Mouse (Mus musculus) heart, adult 11 months (tissue): ENCODE data around the gene Gdpgp1.

Source experiments
- DNase-seq: peaks from one replicate; pipeline ENCODE4 v3.0.0; 2022

The Gdpgp1 gene

DNA sequence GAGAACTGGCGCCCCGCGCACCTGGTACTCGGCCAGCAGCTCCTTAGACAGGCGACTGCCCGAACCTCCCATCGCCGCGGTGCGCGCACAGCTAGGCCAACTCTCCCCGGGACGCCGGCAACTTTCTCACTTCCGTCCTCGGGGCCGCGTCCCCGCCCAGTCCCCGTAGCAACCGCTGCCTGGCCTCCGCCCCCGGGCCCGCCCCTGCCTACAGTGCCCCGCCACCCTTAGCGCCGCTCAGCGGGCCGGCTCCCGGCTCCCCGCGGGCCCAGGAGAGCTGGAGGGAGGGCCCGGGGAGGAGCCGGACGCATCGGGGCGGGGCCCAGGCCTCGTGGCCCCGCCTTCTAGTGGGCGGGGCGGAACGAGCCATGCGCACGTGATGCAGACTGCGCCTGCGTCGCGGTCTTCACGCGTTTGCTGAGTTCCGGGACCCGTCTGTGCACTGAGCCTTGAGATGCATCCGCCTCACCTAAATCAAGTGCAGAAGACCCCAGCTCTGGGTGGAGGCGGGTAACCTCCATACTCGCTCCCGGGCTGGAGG is at the start of gene Gdpgp1, which contains the start of gene Cib1:
Gene Gdpgp1 (plus strand): TSS at position 377 of the 541 bp plus-strand sequence.
Gene Cib1 (minus strand): TSS at position 325 of the 541 bp plus-strand sequence.
- DNase-seq: peak; percentile 100

DNA sequence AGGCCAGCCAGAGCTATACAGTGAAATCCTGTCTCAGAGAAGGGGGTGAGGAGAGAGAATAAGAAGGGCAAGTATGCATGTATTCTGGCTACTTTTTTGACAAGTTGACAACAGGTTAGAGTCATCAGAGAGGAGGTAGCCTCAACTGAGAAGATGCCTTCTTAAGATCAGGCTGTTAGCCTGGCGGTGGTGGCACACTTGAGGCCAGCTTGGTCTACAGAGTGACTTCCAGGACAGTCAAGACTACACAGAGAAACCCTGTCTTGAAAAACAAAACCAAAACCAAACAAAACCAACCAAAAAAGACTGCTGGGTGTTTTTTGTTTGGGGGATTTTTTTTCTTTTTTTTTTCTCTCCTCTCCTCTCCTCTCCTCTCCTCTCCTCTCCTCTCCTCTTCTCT is 49.2 kb upstream of the Gdpgp1 start:
- peak; percentile 79 for DNase-seq

DNA sequence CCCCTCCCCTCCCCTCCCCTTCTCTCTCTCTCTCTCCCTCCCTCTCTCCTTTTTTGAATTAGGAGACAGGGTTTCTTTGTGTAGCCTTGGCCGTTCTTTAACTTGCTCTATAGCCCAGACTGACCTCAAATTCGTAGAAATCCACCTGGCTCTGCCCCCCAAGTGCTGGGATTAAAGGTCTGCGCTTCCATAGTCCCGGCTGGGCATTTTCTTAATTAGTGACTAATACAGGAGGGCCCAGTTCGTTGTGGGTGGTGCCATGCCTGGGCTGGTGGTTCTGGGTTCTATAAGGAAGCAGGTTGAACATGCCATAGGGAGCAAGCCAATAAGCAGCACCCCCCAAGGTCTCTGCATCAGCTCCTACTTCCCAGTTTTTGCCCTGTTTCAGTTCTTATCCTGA is 48.7 kb upstream of the Gdpgp1 start:
- DNase-seq: peak; percentile 85

DNA sequence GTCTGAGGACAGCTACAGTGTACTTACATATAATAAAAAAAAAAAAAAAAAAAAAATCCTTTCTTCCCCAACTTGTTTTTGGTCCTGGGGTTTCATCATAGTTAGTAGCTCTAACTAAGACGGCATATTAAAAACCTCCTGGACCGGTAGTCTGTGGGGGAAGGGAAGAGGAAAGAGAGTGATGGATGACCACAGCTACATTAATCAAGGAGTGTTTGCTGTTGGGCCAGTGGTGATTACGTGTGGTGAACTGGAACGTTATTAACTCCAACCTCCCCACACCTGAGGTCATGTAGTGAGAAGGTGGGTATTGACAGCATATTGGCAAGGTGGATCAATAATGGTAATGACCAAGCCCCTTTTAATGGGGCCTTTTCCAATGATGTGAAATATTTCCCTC is 48.1 kb upstream of the Gdpgp1 start:
- DNase-seq: peak; percentile 72

DNA sequence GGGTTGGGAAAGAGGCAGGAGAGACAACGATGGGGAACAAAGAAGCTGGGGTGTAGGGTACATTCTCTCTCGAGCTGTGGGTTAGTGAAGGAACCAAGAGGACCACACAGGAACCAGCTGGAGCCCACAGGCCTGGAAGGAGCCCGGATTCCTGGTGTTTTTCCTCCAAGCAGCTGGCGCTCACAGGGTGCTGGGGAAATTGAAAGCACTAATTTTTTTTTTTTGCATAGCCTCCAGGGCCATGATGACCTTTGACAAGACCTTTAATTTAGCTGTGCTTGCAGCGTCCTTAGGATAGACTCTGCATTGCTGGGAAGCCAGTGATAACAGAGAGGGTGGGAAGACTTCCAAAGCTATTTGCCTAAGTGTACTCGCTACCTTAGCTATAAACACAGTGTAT is 47.7 kb upstream of the Gdpgp1 start:
- DNase-seq: peak; percentile 89

DNA sequence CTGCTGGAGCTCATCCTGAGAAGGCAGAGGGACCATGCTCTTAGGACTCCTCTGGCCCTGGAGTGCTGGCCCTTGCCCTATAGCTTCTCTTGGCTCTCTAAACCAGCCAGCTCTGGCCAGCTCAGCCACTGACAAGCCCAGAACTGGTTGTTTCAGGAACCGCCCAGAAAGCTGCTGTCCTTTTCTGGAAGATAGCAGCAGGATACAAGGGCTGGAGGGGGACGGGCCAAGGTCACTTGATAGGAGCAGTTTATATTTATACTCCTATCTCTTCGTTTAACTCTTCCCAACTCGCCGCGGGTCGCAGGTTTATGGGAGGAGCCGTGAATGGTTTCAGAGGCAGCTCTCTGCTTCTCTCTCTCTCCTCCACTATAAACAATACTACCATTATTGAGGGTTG is 46.6 kb upstream of the Gdpgp1 start:
- DNase-seq: peak; percentile 99

DNA sequence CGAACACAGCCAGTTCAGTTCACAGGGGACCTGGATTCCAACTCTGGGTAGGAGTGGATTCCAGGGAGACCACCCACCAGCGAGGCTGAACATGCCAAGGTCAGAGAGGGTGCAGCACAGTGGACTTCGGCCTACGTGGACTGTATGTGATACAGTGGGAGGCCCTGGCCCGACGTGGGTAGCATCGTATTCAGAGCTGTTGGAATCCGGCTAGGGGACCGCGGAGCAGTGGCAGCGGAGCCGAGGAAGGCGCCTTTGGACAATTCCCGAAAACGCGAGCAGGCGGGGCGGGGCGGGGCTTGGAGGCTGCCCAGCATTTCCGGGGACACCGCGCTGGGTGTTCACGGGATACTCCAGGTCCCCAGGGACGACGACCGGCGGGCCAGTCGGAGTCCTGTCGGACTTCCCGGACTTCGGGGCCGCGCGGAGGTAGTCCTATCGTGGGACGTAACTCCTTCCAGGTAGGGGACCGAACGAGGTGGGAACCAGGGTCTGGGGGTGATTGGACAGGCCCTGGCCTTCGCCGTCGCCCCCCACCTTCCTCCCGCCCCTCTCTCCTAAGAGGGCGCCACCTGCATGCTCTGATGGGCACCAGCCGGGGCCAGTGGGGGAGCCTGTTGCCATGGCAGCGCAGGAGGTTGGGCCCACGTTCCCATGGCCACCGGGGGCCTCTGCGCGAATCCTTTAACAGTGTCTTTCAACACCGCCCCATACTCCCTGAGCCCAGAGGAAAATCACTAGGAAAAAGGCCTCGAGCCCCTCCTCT is 46.0 kb upstream of the Gdpgp1 start, which contains the start of gene Sema4b:
Gene Sema4b (plus strand): TSS at position 311 of the 766 bp plus-strand sequence.
- DNase-seq: peak; percentile 99

DNA sequence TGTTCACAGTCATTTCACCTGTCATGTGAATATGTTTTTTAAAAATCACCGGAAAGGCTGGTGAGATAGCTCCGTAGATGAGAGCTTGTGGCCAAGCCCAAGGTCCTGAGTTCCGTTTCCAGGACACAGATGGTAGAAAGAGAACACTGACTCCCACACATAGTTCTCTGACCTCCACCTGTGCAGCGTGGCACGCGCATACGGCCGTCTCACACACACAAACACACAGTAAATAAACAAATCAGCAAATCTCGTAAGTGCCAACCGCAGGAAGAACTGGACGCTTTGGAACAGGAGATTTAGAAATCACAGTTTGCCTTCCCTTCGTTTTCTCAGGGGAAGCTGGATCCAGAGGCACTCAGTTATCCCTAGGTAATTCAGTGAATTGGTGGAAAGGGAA is 45.2 kb upstream of the Gdpgp1 start:
- DNase-seq: peak; percentile 87

DNA sequence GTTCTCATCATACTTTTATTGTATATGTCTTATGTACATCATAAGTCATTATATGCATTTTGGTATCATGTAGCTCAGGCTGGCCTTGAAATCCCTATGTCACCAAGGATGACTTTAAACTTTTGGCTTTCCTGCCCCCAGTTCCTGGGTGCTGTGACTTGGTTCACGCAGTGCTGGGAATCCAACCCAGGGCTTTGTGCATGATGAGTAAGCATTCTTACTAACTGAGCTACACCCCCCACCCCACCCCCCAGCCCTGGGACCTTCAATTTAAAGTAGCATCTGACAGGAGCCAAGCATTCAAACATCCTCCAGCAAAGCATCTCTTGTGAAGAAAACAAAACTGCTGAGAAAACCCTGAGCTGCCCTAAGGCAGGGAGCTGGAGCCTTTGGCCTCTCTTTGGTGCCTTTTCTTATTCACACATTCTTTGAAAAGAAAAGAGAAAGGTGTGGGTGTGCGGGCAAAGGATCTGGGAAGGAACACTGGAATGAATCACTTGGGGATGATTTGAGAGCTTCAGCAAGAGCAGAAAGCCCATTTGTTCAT is 44.0 kb upstream of the Gdpgp1 start:
- no peak for DNase-seq

DNA sequence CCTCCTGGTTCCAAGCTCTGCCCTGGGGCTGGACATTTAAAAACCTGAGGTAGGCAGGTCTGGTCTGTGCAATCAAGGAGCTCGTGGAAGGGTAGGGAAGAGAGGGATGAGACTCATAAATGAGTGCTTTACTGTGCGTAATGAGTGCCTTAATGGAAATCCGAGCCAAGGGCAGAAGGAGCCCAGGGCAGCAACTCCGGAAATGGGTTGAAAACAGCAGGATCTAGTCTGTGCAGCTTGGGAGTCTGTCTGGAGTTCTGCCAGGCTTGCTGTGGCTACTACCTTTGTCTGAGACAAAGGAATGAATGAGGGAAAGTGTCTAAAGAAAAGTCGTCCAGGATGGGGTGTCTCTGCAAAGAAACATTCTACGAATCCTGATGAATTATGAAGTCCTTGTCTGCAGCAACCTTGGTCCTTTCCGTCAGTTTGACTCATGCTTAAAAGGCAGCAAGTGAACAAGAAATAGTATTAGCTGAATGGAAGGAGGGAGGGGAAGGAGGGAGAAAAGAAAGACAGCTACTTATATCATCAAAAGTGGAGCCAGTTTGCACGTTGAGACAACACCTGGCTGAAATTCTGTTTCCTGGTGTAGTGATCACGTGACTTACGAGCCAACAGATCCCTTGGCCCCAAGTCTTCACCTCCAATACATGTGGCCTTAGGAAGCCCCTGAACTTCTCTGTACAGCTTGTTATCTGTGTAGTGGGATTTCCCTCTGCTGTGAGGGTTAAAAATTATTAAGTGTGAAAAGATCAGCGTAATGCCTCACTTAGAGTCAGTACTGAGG is 43.3 kb upstream of the Gdpgp1 start:
- DNase-seq: peak; percentile 86

DNA sequence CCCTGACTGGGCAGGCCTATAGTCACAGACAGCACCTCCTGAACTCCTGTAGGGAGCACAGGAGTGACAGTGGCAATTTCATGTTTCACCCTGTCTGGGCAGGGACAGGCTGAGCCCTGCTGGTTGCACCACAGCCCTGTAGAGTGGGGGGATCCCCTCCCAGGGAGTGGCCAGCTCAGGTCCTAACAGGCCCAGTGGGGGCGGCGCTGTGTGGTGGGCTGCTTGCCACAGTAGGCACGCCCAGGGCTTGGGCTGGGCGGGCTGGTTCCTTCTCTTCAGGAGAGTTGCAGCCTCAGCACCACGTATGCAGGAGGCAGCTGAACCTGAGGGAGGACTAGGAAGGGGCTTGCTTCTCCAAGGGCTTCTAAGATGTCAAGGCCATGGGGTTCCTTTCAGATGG is 41.2 kb upstream of the Gdpgp1 start:
- DNase-seq: peak; percentile 95

DNA sequence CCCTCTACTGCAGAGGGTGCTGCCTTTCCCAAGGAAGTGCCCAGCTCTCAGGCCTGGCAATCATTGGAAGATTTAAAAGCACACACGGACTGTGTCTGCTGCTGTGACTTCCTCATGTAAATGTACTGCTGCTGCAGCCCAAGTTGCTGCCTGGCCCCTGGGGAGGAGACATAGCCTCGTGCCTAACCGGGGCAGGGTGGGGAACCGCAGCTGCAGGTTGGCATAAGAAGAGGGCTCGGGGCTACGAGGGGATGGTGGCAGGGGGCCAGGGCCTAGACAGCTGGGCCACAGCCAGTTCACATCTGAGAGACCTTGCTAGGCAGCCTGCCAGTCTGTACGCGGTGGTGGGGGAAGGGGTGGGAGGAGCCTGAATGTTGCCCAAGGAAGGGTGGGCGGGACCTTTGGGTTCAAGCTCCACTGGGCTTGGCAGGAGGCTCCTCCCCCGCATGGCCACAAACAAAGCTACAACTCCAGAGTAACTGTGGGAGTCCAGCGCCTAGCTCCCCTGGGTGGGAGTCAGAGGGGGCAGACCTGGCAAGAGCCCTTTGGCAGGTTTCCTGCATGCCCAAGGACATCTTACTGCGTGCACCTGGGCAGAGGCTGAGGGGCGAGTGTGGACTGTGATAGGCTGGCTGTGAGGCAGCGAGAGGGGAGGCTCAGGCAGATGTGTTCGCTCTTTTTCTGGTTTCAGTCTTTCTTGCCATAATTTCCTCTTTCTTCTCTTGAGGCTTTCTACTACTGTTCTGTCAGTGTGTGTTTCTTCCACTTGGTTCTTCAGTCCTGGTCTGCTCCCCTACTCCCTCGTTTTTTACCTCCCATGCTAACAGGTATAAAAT is 40.2 kb upstream of the Gdpgp1 start:
- DNase-seq: peak; percentile 98

DNA sequence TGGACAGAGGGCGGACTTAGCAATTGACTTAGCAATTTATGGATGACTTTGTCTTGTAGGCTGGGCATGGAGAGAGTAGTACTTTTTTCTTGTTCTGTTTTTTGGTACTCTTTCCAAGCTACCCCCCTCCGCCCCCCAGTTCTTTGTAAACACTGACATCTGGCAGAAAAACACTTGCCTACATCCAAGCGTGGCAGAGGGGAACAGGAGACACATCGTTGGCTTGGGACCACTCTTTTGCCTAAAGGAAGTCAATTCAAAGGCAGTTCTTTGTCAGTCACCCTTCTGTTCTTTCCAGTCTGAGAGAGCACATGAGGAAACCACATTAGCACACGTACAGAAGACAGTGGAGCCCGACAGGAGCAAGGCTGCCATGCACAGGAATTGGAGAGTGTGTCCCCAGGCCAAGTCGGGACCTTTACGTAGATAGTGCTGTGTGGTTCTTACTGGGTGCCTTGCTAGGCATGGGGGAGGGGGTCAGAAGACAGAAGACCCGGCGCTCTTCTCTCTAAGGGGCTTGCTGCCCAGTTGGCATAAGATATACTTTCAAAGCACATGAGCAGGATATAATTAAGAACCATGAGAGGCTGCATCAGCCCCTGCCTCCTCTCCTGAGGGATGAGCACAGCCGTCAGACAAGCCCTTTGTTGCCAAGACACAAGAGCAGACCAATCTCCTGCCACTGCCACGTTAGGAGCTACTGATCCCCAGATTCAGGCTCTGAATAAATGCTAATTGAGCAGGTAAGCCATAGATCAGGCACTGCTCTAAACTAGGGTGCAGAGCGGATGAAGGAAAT is 38.5 kb upstream of the Gdpgp1 start:
- peak; percentile 91 for DNase-seq

DNA sequence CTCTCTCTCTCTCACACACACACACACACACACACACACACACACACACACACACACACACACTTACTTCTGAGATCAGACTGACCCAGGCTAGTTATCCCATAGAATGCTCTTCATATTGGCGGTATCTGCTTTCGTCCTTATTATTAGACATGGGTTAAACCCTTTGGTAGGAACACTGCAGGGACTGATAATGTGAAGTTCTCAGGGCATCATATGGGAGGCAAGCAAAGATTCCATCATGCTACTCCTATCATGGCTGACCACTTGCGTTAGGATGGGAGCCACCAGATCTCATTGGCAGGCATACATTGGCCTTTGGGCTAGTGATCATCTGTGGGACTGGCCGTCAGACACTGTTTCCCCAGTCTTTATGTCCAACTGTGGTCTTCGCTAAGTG is 37.5 kb upstream of the Gdpgp1 start:
- no peak for DNase-seq

DNA sequence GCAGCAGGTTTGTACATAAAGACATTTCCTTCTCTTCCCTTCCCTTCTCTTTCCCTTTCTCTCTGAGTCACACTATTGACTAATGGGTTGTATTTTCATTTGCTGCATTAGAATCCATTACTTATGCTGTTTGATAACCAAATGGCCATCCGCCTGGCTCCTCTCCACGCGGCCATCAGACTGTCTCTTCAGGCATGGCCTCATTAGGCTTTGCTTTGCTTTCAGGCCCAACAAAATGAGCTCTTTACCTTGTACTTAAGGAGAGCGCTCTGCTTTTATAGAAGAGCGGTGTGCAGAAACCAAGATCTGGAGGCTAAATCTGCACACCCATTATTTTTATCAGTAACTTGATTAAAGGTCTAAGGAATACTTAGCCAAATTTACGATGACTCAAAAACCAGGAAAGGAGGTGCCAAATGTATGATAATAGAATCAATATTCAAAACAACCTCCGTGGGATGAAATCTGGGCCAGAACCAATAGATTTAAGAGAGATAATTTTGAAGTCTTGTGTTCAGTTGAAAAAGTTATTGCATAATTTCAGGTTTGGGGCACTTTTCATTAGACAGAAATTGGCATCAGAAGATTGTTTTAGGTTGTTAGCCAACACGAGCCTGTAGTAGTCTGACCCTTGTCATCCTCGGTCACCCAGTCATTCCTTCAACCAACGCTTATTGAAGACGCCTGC is 36.9 kb upstream of the Gdpgp1 start:
- peak; percentile 86 for DNase-seq

DNA sequence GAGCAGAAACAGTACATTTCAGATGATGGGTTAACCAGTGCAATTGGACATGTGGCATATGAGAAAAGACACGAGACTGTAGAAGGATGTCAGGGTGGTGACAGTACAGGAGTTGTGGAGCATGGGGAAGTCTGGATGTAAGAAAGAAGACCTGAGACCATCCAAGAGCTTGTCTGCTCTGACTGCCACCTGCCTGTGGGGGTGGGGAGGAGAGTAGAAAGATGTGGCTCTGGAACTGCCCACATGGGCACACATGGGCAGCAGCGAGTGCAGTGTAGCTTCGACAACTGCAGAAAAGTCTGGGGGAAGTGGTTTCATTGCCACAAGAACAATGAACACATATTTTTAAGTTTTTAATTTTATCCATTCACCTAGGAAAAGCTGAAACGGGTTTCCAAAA is 35.3 kb upstream of the Gdpgp1 start:
- peak; percentile 92 for DNase-seq

DNA sequence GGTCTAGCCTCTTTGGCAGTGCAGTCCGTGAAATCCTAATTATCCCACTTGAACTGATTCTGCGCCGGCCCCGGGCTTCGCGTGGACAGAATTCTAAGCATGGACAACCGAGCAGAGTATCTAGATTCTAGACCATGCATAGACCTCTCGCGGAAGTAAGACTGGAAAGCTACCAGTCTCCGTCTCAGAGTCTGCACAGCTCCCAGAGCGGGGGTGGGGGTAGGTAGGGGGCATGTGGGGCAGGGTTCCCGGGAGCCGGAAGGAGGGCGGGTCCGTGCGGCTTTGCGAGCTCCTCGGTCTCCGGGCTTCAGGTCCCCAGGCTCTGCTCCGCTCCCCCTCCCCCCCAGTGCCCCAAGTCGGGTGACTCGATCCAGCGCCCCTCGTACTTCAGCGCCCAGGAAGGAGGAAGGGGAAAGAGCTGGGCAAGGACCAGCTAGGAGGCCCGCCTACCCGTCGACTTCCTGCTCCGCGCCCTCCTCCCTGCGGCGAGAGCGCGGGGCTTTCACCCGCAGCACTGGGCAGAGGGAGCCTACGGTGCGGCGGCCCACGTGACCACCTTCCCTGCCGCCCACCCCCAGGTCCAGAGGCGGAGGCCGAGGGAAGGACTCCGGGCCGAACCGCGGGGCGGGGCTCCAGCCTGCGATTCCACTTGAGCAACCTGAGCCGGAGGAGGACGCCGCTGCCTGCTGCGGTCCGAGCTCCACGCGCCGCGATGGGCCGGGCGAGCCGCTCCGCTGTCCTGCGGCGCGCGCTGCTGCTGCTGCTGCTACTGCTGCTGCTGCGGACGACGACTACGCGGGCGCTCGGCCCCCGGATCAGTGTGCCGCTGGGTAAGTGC is 34.5 kb upstream of the Gdpgp1 start:
- DNase-seq: peak; percentile 98

DNA sequence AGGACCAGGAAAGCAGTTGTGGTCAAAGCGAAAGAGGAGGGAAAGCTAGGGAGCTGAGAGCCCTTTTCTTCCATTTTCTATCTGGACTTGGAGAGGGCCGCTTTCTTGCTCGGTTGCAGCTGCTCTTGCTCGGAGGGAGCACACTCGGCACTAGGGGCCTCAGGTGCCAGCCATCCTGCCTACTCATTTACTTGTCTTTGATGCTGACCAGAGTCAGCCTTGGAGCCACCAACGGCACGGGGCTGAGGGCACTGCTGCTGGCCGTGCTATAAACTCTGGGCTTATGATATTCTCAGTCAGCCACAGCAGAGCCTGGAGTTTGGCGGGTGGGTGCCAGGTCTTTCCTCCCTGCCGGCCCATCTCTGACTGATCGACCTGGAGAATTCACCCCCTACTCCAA is 33.8 kb upstream of the Gdpgp1 start:
- DNase-seq: peak; percentile 92

DNA sequence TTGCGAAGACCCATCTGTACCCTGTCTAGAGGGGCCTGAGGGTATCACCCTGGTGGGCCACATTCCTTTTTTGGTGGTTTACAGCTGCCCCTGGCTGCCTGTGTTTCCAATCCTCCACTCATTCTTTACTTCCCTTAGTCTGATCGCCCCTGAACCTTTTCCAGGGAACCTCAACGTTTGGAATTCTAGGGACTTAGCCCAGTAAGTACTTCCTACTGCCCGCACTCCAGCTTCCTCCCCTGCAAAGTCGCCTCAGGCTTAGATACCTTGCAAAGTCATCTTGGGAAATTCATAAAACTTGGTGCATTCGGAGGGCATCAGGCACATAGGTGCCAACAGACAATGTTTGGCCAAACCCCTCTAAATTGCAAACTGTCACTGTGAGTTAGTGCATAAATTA is 33.4 kb upstream of the Gdpgp1 start:
- DNase-seq: no peak
